In the genomic region with DNA sequence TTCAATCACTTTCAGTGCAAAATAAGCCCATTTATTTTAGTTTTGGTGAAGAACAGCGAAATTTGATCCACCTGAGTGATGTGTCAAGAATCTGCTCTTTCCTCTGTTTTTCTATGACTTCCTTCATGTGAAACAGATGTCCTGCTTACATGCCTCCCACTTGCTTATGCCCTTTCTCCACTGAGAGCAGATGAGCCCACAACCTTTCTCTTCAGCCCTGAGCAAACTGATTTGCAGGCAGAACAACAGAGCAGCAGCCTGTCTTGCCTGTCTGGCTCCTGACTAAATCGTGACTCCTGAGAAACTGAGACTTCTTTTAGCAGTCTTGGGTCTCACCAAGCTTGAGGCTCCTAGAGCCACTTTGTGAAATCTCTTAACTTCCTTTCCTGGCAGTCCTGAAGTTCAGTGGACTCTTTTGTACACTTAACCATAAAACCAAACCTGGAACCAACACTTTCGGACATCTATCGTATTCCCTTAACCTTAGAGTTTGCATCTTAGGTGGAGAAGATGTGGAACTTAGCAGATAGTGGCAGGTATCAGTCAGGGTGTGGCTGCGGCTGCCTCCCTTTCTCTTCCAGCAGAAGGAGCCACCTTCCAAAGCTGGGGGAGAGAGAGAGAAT, we compare ENCODE assay signal across 8 mouse cellular contexts. TPM values are rescaled to one million over a fixed set of nuclear protein-coding genes. Genes with fewer than 3 reads are reported as not detected.
DNase-seq lines count a peak whose midpoint lies in the region; ATAC-seq and TF ChIP-seq lines count a peak whose summit lies in the region.

No protein-coding gene starts in this region.

- no peaks in the 10 kb centered on the region for H3K36me3 ChIP-seq in heart, postnatal 0 days (replicated peaks; ENCODE audit: control insufficient read depth, insufficient read depth, low read length)
- no peaks in the 10 kb centered on the region for H3K36me3 ChIP-seq in midbrain, embryonic 13.5 days

- no peak for TF ChIP-seq EP300 in heart, postnatal 0 days (IDR thresholded peaks at IDR 0.05; ENCODE audit: low read depth)

- no peak overlapping the region for H3K27ac ChIP-seq in heart, postnatal 0 days (ENCODE audit: low read depth)
- H3K27ac ChIP-seq in bone marrow macrophage, adult 2 months (ENCODE audit: insufficient read depth, low read depth, low read length): no peak overlapping the region
- H3K27ac ChIP-seq in midbrain, embryonic 13.5 days: peak overlapping the region; percentile 89; the same call in 1 of the 2 replicates

- H3K4me3 ChIP-seq in heart, postnatal 0 days (ENCODE audit: low read depth, low read length): peak overlapping the region; percentile 79
- peak overlapping the region; percentile 84 for H3K4me3 ChIP-seq in bone marrow macrophage, adult 2 months (ENCODE audit: insufficient read depth, low read length)
- H3K4me3 ChIP-seq in midbrain, embryonic 13.5 days (replicated peaks): peak overlapping the region; percentile 86

- no peak for DNase-seq in heart, postnatal 0 days (ENCODE audit: low spot score)
- no peak for DNase-seq in heart, adult 9 months (ENCODE audit: low spot score in 2 of 2)
- peak; percentile 17 for DNase-seq in forelimb bud, embryonic 11.5 days (ENCODE audit: low read depth, low spot score)
- DNase-seq in cerebellum, adult 11-12 months: no peak
- no peak for DNase-seq in urinary bladder, postnatal 4 days (ENCODE audit: low spot score in 2 of 2)

- no peaks in the 10 kb centered on the region for H3K4me1 ChIP-seq in heart, postnatal 0 days (ENCODE audit: control insufficient read depth, insufficient read depth)
- peaks cover 10% of the 10 kb centered on the region for H3K4me1 ChIP-seq in bone marrow macrophage, adult 2 months (ENCODE audit: control insufficient read depth, insufficient read depth, low read length)
- peaks cover 23% of the 10 kb centered on the region; the same call in 1 of the 2 replicates for H3K4me1 ChIP-seq in midbrain, embryonic 13.5 days (replicated peaks)

- no peak for TF ChIP-seq POLR2A in bone marrow macrophage, adult 2 months (IDR thresholded peaks at IDR 0.05; ENCODE audit: borderline replicate concordance, low read depth, low read length)

- 22% methylated on average over 5 of the region's 5 CpGs for WGBS in heart, postnatal 0 days
- WGBS in midbrain, embryonic 13.5 days: 20% methylated on average over 5 of the region's 5 CpGs

- peak overlapping the region; percentile 100 for H3K4me2 ChIP-seq in heart, postnatal 0 days (ENCODE audit: low read depth, low read length)
- peak overlapping the region; percentile 89 for H3K4me2 ChIP-seq in midbrain, embryonic 13.5 days (replicated peaks)

- no peaks in the 10 kb centered on the region for H3K9me3 ChIP-seq in heart, postnatal 0 days (replicated peaks; ENCODE audit: control insufficient read depth, low read length)
- H3K9me3 ChIP-seq in midbrain, embryonic 13.5 days: no peaks in the 10 kb centered on the region

- no peak overlapping the region for H3K9ac ChIP-seq in heart, postnatal 0 days (replicated peaks; ENCODE audit: low read depth, low read length)
- peak overlapping the region; percentile 92 for H3K9ac ChIP-seq in midbrain, embryonic 13.5 days (replicated peaks)

- peaks cover 12% of the 10 kb centered on the region; the same call in 1 of the 2 replicates for H3K27me3 ChIP-seq in heart, postnatal 0 days (ENCODE audit: control insufficient read depth, insufficient read depth, low read length)
- no peaks in the 10 kb centered on the region for H3K27me3 ChIP-seq in midbrain, embryonic 13.5 days

- no peak for ATAC-seq in heart, postnatal 0 days (ENCODE audit: insufficient read depth, low read depth)
- peak; percentile 16 for ATAC-seq in midbrain, embryonic 13.5 days
- no peak for ATAC-seq in erythroid progenitor cell, adult 5-6 weeks (replicated peaks; ENCODE audit: low FRiP score, poor library complexity, severe bottlenecking)

- TF ChIP-seq CTCF in heart, postnatal 0 days (IDR thresholded peaks at IDR 0.05; ENCODE audit: low read depth): no peak
- no peak for TF ChIP-seq CTCF in bone marrow macrophage, adult 2 months (IDR thresholded peaks at IDR 0.05; ENCODE audit: low read depth, low read length)

RNA-seq across cellular contexts. Expression of a gene that starts 0.5 kb away (rescaled TPM):
- total RNA-seq in heart, postnatal 0 days (2014; rRNA removed; ENCODE audit: low replicate concordance): 0.76 and 1.5 TPM in 2 replicates
- 0.52 and 0.63 TPM in 2 replicates for polyA plus RNA-seq in heart, postnatal 0 days (2015; fragmentation: Nextera tagmentation; extraction: Ambion mirVana)
- polyA plus RNA-seq in bone marrow macrophage, adult 2 months (2012; ENCODE audit: insufficient read depth, insufficient read length, missing spikeins): 2.2 and 2.5 TPM in 2 replicates
- polyA plus RNA-seq in midbrain, embryonic 13.5 days (2015; fragmentation: Nextera tagmentation; extraction: Ambion mirVana): 50.1 and 56.9 TPM in 2 replicates
- total RNA-seq in erythroid progenitor cell, adult 5-6 weeks (2015; ENCODE audit: low replicate concordance): not detected in 2 replicates
- not detected in 2 replicates for total RNA-seq in erythroid progenitor cell, adult 5-6 weeks (2017; ENCODE audit: low replicate concordance)

Comparison
In these comparisons a context has a peak if more than half of its experiments do, and no peak if none do; other contexts are left out.
1. RNA of a gene that starts 0.5 kb away (polyA plus RNA-seq): 50.1 to 56.9 TPM in midbrain, embryonic 13.5 days; 2.2 to 2.5 TPM in bone marrow macrophage, adult 2 months and 0.52 to 0.63 TPM in heart, postnatal 0 days; every median in the first group is over 10 times any median in the second.
2. Peak in every context shown above with its lines, with median percentiles within 50 percentile points of each other: H3K4me3 ChIP-seq.